Mouse (Mus musculus) hindbrain, embryonic 13.5 days (tissue): ENCODE results near the gene Sdk1. TPM values are rescaled to one million over a fixed set of nuclear protein-coding genes. Genes with fewer than 3 reads are reported as not detected.

Experiments
- ATAC-seq: fragments of 200-750 bp; cut with Nextera tagmentation; 2 replicates; pipeline ENCODE4 v1.8.0; 2017; ENCODE audit warnings: moderate TSS enrichment; ENCODE audit not compliant: low FRiP score
- H3K27ac ChIP-seq: fragments of 300-500 bp; sonication (generic); 2 replicates; pipeline ENCODE4 v1.5.1; 2015; ENCODE audit warnings: inconsistent platforms, mild to moderate bottlenecking, moderate library complexity
- H3K27me3 ChIP-seq: fragments of 300-500 bp; sonication (generic); 2 replicates; pipeline ENCODE4 v1.6.1; 2015; ENCODE audit warnings: mild to moderate bottlenecking, inconsistent platforms
- H3K36me3 ChIP-seq: fragments of 300-500 bp; sonication (generic); 2 replicates; pipeline ENCODE4 v1.6.1; 2015; ENCODE audit warnings: mild to moderate bottlenecking, inconsistent platforms
- H3K4me1 ChIP-seq: fragments of 300-500 bp; sonication (generic); replicated peaks from 2 replicates; pipeline ENCODE4 v1.6.1; 2015; ENCODE audit warnings: inconsistent platforms
- H3K4me2 ChIP-seq: fragments of 300-500 bp; sonication (generic); 2 replicates; pipeline ENCODE4 v1.6.1; 2015; ENCODE audit warnings: inconsistent platforms, mild to moderate bottlenecking, moderate library complexity
- H3K4me3 ChIP-seq: fragments of 300-500 bp; sonication (generic); 2 replicates; pipeline ENCODE4 v1.5.1; 2015; ENCODE audit warnings: mild to moderate bottlenecking, inconsistent platforms
- H3K9ac ChIP-seq: fragments of 300-500 bp; sonication (generic); 2 replicates; pipeline ENCODE4 v1.6.1; 2015; ENCODE audit warnings: mild to moderate bottlenecking, inconsistent platforms
- H3K9me3 ChIP-seq: fragments of 300-500 bp; sonication (generic); 2 replicates; pipeline ENCODE4 v1.6.1; 2016; ENCODE audit warnings: inconsistent platforms
- WGBS: fragments of 180-500 bp; shearing (Covaris S2); methylation state at CpG from one replicate; pipeline ENCODE4 v1.1.7; 2015; 5-methylcytosine and 5-hydroxymethylcytosine counted together
- polyA plus RNA-seq: library from polyadenylated mRNA; unstranded; fragments of >200 nt; fragmentation: Nextera tagmentation; extraction: Ambion mirVana; gene quantifications from 2 replicates; pipeline ENCODE4 v1.2.1, GENCODE M21; 2015

Sdk1 gene
- polyA plus RNA-seq, 1 experiment from 2014 or later = 1.8 TPM

DNA sequence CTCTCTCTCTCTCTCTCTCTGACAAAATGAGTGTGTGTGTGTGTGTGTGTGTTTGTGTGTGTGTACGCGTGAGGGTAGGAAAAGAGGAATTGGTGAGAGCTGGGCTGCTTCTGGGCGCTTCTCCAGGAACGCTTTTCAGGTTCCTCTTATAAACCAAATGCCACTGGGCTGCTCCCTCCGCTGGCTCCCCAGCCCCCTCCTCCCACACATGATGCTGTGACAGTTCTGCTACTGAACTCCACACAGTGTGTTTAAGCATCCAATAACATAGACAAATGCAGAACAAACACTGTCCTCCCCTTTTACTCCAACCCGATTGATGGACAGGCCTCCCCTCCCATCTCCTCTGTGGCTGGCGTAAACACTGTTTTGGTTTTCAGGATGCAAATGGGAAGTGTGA lies 513.0 kb downstream of the Sdk1 start:
- Histone ChIP-seq H3K9ac (no peak overlapping the region), H3K36me3 (no peaks in the 10 kb centered on the region), H3K27me3 (no peaks in the 10 kb centered on the region), H3K4me2 (no peak overlapping the region), H3K4me3 (no peak overlapping the region), H3K4me1 (peaks cover 13% of the 10 kb centered on the region), H3K9me3 (no peaks in the 10 kb centered on the region), H3K27ac (no peak overlapping the region)
- WGBS = 13% methylated on average over 7 of the region's 7 CpGs
- peak; percentile 57; the same call in 1 of the 2 replicates for ATAC-seq

DNA sequence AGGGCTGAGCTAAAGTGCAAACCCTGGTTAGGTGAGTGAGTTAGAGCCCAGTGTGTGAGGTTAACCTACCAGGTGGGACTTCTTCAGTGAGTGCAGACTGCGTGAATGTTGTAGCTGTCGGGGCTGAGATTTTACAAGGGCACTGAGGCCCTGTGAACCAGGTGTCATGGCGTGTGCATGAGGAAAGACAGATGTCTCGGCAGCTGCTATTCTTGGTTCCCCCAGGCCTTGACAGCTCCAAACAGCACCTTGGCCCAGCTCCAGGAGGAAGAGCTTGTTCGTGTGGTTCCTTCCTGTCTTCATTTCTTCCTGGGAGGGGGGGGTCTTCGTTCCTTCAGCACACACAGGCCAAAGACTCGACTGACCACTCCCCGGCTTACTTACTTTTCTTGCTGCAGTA lies 517.6 kb downstream of the Sdk1 start:
- H3K27me3 ChIP-seq = no peaks in the 10 kb centered on the region
- peaks cover 12% of the 10 kb centered on the region for H3K4me1 ChIP-seq
- no peaks in the 10 kb centered on the region for H3K9me3 ChIP-seq
- H3K27ac ChIP-seq = no peak overlapping the region
- no peak overlapping the region for H3K4me3 ChIP-seq
- no peak for ATAC-seq
- H3K4me2 ChIP-seq = no peak overlapping the region
- 72% methylated on average over 8 of the region's 8 CpGs for WGBS
- no peak overlapping the region for H3K9ac ChIP-seq
- no peaks in the 10 kb centered on the region for H3K36me3 ChIP-seq

DNA sequence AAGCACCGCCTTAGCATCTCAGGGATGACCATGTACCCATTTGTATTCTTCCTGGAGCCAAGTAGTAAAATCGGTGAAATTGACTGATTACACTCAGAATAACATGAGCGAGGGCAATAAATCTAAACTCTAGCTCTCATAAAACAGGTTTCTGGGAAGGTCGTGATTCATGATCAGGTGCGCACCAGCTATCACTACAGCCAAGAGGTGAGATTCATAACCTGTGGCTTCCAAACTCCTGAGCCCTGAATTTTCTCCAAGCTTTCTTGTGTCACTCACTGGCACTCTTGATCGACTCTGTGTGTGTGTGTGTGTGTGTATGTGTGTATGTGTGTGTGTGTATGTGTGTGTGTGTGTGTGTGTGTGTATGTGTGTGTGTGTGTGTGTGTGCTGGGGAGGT lies 522.8 kb downstream of the Sdk1 start:
- no peak for ATAC-seq

DNA sequence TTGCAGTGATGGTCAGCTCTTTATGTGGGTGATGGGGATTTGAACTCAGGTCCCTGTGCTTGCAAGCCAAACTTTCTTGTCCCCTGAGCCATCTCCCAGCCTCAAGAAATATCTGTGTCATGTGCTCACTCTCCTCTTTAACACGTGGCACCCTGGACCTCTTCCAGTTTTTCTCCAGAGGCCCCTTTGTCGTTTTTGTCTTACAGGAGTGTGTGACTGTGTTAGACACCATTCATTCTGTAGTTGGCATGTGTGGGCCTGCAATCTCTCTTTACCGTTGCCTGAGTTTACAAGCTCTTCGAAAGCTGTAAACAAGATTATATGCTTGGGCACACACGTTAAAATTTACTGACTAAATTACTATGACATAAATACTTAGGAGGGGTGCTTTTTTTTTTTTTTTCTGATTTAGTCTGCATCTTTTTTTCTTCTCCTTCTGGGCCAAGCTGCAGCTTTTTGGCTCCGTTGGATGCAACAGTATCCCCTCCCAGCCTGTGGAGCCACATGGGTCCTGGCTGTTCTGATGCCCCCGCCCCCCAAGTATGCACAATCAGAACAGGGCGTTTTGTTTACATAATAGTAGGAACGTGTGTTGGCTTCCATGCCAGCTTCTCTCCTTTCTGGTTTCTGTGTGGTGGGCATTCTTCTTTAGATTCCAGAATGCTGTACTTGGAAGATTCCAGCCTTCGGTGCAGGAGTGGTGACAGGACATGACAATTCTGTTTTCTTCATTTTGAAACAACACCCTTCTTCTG lies 527.6 kb downstream of the Sdk1 start:
- Histone ChIP-seq H3K9ac (no peak overlapping the region), H3K9me3 (0 out of 2 replicates have a peak, but pooled peaks cover 5% of the 10 kb centered on the region), H3K4me2 (no peak overlapping the region), H3K27ac (no peak overlapping the region), H3K4me3 (no peak overlapping the region), H3K36me3 (no peaks in the 10 kb centered on the region; the same call in 1 of the 2 replicates), H3K4me1 (no peaks in the 10 kb centered on the region), H3K27me3 (no peaks in the 10 kb centered on the region)
- no peak for ATAC-seq
- 65% methylated on average over 10 of the region's 10 CpGs for WGBS

More for the DNA sequence above, 522.8 kb downstream of the Sdk1 start:
- Histone ChIP-seq H3K4me2 (no peak overlapping the region), H3K4me3 (no peak overlapping the region), H3K9ac (no peak overlapping the region), H3K9me3 (no peaks in the 10 kb centered on the region), H3K27me3 (no peaks in the 10 kb centered on the region), H3K36me3 (no peaks in the 10 kb centered on the region), H3K4me1 (no peaks in the 10 kb centered on the region), H3K27ac (no peak overlapping the region)
- WGBS = 93% methylated on average over 6 of the region's 6 CpGs

DNA sequence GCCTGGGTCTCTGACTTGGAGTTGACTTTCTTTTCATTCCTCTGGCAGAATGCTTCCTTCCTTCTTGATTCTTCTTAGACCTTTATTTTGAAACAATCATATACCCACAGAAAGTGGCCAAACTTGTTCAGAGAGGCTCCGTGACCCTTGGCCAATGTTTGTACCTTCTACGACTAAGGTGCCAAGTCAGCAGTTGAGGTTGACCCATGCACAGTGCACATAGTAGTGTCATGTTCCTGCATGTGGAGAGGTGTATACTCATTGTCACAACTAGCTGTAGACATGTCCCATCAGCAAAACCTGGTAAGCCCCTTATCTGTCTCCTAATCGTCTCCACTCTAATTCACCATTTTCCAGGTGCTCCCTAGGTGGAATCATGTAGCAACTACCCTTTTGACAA lies 530.2 kb downstream of the Sdk1 start:
- 0 out of 2 replicates have a peak, but pooled peaks cover 5% of the 10 kb centered on the region for H3K9me3 ChIP-seq
- no peaks in the 10 kb centered on the region for H3K27me3 ChIP-seq
- no peak for ATAC-seq
- WGBS = 96% methylated on average over 3 of the region's 3 CpGs
- H3K9ac ChIP-seq = no peak overlapping the region
- H3K4me3 ChIP-seq = no peak overlapping the region
- H3K4me1 ChIP-seq = no peaks in the 10 kb centered on the region
- no peaks in the 10 kb centered on the region; the same call in 1 of the 2 replicates for H3K36me3 ChIP-seq
- no peak overlapping the region for H3K4me2 ChIP-seq
- H3K27ac ChIP-seq = no peak overlapping the region

DNA sequence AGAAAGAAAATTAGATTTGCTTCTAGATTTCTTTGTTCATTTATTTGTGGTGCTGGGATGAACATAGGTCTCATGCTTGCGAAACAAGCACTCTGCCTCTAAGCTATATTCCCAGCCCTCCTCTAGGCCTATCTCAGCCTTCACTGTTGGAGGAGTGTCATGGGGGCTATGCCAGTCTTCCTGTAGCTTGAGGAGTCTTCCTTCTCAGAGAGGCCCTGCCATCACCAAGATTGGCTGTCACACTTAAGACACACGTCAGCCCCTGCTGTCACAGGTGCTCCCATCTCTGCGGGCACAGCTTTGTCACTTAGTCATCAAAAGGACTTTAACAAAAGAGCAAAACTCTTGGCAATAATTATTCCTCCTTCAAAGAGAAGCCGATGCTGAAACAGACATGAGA lies 536.9 kb downstream of the Sdk1 start:
- ATAC-seq = no peak
- no peaks in the 10 kb centered on the region; the same call in 1 of the 2 replicates for H3K36me3 ChIP-seq
- no peak overlapping the region for H3K4me3 ChIP-seq
- 0 out of 2 replicates have a peak, but pooled peaks cover 5% of the 10 kb centered on the region for H3K9me3 ChIP-seq
- H3K9ac ChIP-seq = no peak overlapping the region
- no peak overlapping the region for H3K4me2 ChIP-seq
- H3K4me1 ChIP-seq = no peaks in the 10 kb centered on the region
- H3K27me3 ChIP-seq = no peaks in the 10 kb centered on the region
- no peak overlapping the region for H3K27ac ChIP-seq
- WGBS = 81% methylated on average over 4 of the region's 4 CpGs

DNA sequence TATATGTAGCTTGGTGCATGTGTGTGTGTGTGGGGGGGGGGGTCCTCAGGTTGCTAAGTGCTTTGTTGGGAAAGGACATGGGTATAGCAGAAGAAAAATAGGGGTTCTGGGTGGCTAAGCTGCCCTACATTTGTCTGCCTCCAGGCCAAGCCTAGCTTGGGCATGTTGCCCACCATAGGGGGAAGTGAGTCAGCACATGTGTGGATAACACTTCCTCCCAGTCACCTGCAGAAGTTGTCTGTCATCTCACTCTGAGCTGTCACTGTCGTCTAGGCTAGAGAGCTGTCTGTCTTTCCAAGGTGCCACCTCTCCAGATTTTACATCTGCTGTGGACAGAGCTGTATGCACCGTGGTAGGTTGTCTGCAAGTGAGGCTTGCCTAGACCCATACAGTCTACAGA lies 539.9 kb downstream of the Sdk1 start:
- no peaks in the 10 kb centered on the region for H3K36me3 ChIP-seq
- H3K4me2 ChIP-seq = no peak overlapping the region
- no peak overlapping the region for H3K9ac ChIP-seq
- no peak overlapping the region for H3K27ac ChIP-seq
- no peak for ATAC-seq
- H3K4me3 ChIP-seq = no peak overlapping the region
- H3K9me3 ChIP-seq = no peaks in the 10 kb centered on the region
- no peaks in the 10 kb centered on the region for H3K4me1 ChIP-seq
- 87% methylated on average over 2 of the region's 2 CpGs for WGBS
- H3K27me3 ChIP-seq = no peaks in the 10 kb centered on the region

DNA sequence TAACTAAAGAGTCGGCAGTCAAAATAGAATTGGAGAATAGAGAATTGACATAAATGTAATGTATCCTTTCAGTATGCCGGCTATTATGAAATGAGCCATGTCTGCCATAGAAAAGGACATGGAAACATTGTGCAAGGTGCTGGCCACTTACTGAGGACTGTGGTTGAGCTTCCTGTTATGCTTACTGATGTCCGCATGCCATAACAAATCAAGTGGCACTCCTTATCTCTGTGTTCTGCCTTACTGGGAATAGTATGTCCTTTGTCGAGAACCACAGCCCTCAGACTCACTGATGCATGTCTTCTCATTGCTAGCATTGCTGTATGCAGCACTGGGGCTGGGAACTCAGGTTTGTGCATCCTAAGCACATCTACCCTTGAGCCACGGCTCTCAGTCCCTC lies 541.0 kb downstream of the Sdk1 start:
- Histone ChIP-seq H3K27me3 (no peaks in the 10 kb centered on the region), H3K4me2 (no peak overlapping the region), H3K27ac (no peak overlapping the region), H3K36me3 (no peaks in the 10 kb centered on the region), H3K9ac (no peak overlapping the region), H3K9me3 (no peaks in the 10 kb centered on the region), H3K4me3 (no peak overlapping the region), H3K4me1 (no peaks in the 10 kb centered on the region)
- 89% methylated on average over 5 of the region's 5 CpGs for WGBS
- ATAC-seq = no peak

DNA sequence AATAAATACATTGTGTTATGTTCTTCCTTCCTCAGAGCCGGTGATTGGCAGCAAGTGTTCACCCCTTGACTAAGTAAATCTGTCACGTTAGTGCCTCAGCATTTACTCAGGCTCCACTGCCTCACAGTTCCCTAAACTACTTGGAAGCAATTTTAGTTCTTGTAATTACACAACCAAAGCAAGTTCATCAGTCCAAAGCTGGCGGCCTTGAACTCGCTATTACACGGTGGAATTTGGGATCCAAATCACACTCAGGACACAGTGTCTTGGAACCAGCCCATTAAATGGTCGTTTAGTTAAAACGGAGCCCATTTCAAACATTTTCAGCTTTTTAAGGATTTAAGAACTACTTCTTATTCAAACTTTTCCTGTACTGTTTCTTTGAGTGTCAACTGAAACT lies 542.2 kb downstream of the Sdk1 start:
- Histone ChIP-seq H3K36me3 (no peaks in the 10 kb centered on the region), H3K27me3 (no peaks in the 10 kb centered on the region), H3K4me1 (no peaks in the 10 kb centered on the region), H3K9ac (no peak overlapping the region), H3K9me3 (no peaks in the 10 kb centered on the region), H3K27ac (no peak overlapping the region), H3K4me3 (no peak overlapping the region), H3K4me2 (no peak overlapping the region)
- WGBS = 94% methylated on average over 7 of the region's 7 CpGs
- ATAC-seq = no peak

DNA sequence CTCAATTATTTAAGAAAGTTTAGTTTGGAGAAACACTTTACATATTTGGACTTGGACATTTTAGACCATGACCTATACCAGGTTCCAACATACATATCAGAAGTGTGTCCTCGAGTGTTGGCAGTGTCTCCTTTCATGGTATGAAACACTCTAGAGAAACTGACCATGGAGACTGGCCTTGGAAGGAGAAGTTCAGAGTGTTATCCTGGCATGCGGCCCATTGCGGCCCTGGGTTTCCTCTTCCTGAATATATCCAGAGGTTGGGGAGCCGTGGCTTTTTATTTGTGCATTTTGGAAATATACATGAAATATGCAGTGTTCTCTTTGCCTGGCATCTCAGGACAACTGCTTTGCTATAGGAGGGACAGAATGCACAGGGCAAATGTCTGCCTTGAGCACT lies 552.6 kb downstream of the Sdk1 start:
- Histone ChIP-seq H3K9me3 (no peaks in the 10 kb centered on the region), H3K36me3 (no peaks in the 10 kb centered on the region), H3K4me1 (no peaks in the 10 kb centered on the region), H3K9ac (no peak overlapping the region), H3K4me2 (no peak overlapping the region), H3K27me3 (no peaks in the 10 kb centered on the region), H3K27ac (no peak overlapping the region), H3K4me3 (no peak overlapping the region)
- no peak for ATAC-seq
- 97% methylated on average over 4 of the region's 4 CpGs for WGBS

DNA sequence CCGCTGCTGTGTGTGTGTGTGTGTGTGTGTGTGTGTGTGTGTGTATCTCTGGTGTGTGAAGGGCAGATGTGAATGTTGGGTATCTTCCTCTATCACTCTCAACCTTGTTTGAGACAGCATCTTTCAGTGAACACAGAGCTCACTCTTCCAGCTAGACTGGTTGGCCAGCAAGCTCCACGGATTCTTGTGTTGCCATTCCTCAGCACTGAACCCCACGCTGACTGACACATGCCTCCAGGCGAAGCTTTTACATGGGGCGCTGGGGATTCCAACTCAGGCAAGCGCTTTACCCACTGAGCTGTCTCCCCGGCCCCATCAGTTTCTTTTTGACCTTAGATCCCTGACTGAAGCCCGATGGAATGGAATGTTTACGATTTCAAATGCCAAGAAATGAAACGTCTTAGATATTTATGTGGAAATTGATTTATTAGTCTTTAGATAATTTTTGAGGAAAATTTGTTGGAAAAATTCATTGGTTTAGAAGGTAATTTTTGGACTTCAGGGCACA lies 582.6 kb downstream of the Sdk1 start:
- H3K36me3 ChIP-seq = no peaks in the 10 kb centered on the region
- H3K4me1 ChIP-seq = no peaks in the 10 kb centered on the region; the same call in 1 of the 2 replicates
- WGBS = 75% methylated on average over 10 of the region's 10 CpGs
- no peak overlapping the region for H3K4me3 ChIP-seq
- no peaks in the 10 kb centered on the region for H3K9me3 ChIP-seq
- no peak overlapping the region for H3K27ac ChIP-seq
- no peaks in the 10 kb centered on the region for H3K27me3 ChIP-seq
- no peak for ATAC-seq
- no peak overlapping the region for H3K4me2 ChIP-seq
- no peak overlapping the region for H3K9ac ChIP-seq

DNA sequence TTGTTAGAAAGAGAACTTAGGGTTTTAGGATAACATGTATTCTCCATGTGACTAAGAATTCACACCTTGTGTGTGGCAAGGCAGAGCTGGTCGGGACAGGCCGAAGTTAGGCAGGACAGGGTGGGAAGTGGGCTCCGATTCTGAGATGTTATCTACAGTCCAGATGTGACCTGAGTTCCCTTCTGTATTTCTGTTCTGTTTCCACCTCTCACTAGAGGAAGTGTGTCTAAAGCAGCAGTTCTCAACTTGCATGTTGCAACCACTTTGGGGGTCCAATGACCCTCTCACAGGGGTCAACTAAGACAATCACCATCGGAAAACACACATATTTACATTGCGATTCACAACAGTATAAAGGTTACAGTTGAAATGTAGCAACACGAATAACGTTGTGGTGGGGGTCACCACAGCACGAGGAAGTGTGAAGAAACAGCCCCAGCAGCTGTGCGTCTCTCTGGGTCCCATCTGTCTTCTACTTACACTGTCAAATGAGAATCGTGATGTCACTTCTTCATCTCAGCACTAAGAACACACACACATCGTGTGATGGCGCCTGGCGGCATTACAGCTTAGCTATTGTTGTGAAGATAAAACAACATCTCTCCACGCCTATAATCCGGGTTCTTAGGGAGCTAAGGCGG lies 583.6 kb downstream of the Sdk1 start:
- Histone ChIP-seq H3K27me3 (no peaks in the 10 kb centered on the region), H3K36me3 (no peaks in the 10 kb centered on the region), H3K4me1 (no peaks in the 10 kb centered on the region), H3K4me2 (no peak overlapping the region), H3K9ac (no peak overlapping the region), H3K9me3 (no peaks in the 10 kb centered on the region), H3K27ac (no peak overlapping the region), H3K4me3 (no peak overlapping the region)
- ATAC-seq = no peak
- 84% methylated on average over 16 of the region's 16 CpGs for WGBS

DNA sequence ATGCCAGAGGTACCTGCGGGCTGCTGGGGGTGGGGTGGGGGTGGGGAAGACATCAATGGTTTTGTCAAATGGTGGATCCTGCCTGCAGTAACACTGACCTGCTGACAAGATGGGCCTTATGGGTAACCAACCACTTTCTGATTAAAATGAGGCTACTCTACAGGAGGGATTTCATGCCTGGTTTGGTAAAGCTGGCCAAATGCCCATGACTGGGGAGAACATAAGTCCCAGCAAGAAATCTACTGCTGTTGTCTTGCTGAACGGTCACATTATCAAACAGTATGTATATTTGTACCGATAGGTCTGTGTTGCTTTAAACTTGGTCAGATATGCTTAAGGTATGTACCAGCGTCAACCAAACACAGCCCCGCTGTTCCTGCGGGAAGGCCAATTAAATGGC lies 594.3 kb downstream of the Sdk1 start:
- no peaks in the 10 kb centered on the region for H3K27me3 ChIP-seq
- H3K27ac ChIP-seq = no peak overlapping the region
- no peaks in the 10 kb centered on the region for H3K9me3 ChIP-seq
- 42% methylated on average over 6 of the region's 6 CpGs for WGBS
- H3K36me3 ChIP-seq = no peaks in the 10 kb centered on the region
- ATAC-seq = no peak
- no peak overlapping the region for H3K4me2 ChIP-seq
- H3K4me3 ChIP-seq = no peak overlapping the region
- no peak overlapping the region for H3K9ac ChIP-seq
- peaks cover 34% of the 10 kb centered on the region for H3K4me1 ChIP-seq
